Mouse (Mus musculus) myocyte (in vitro differentiated cells): ENCODE data around the gene Adat3. TPM values are rescaled to one million over a fixed set of nuclear protein-coding genes. Genes with fewer than 3 reads are reported as not detected.

Experiments
- H3K27me3 ChIP-seq: one replicate; pipeline ENCODE4 v1.6.1; 2011; ENCODE audit not compliant: control insufficient read depth, insufficient read depth, insufficient read length
- H3K36me3 ChIP-seq: one replicate; pipeline ENCODE4 v1.6.1; 2011; ENCODE audit not compliant: control insufficient read depth, insufficient read depth
- H3K4me2 ChIP-seq: one replicate; pipeline ENCODE4 v1.6.1; 2011; ENCODE audit warnings: low read depth, control low read depth
- H3K4me3 ChIP-seq: one replicate; pipeline ENCODE4 v1.5.1; 2011; ENCODE audit warnings: mild to moderate bottlenecking, control low read depth, moderate library complexity
- H3K79me2 ChIP-seq: one replicate; pipeline ENCODE4 v1.6.1; 2011; ENCODE audit not compliant: control insufficient read depth, insufficient read depth
- H3ac ChIP-seq: one replicate; pipeline ENCODE4 v1.6.1; 2011; ENCODE audit not compliant: control insufficient read depth, insufficient read length
- CEBPB ChIP-seq: IDR thresholded peaks from 2 replicates; pipeline ENCODE4 v1.6.1; 2011; ENCODE audit warnings: mild to moderate bottlenecking, moderate library complexity; ENCODE audit not compliant: poor library complexity, insufficient read depth, severe bottlenecking
- E2F4 ChIP-seq: IDR thresholded peaks from one replicate; pipeline ENCODE4 v1.6.1; 2011; ENCODE audit warnings: mild to moderate bottlenecking, control low read depth, moderate library complexity; ENCODE audit not compliant: insufficient read depth
- MAX ChIP-seq: IDR thresholded peaks from one replicate; pipeline ENCODE4 v1.6.1; 2011; ENCODE audit warnings: low read depth, mild to moderate bottlenecking, control low read depth
- MYOD1 ChIP-seq, 3 experiments: IDR thresholded peaks; one replicate each; pipeline ENCODE4 v1.6.1; 2011; ENCODE audit warnings: control low read depth in 2 of 3, low read depth in 2 of 3, mild to moderate bottlenecking in 2 of 3, moderate library complexity in 1 of 3; ENCODE audit not compliant: insufficient read length in 2 of 3, control insufficient read depth in 1 of 3
- MYOG ChIP-seq, 3 experiments: IDR thresholded peaks; one replicate each; pipeline ENCODE4 v1.6.1; 2011; ENCODE audit warnings: control low read depth in 2 of 3, low read depth in 2 of 3, mild to moderate bottlenecking in 2 of 3; ENCODE audit not compliant: insufficient read length in 2 of 3, control insufficient read depth in 1 of 3, insufficient read depth in 1 of 3
- POLR2A ChIP-seq: IDR thresholded peaks from one replicate; pipeline ENCODE4 v1.6.1; 2011; ENCODE audit warnings: low read depth, mild to moderate bottlenecking, control low read depth, moderate library complexity; ENCODE audit not compliant: insufficient read length
- POLR2AphosphoS2 ChIP-seq: IDR thresholded peaks from one replicate; pipeline ENCODE4 v1.6.1; 2011; ENCODE audit warnings: low read depth, control low read depth; ENCODE audit not compliant: insufficient read length
- REST ChIP-seq: IDR thresholded peaks from one replicate; pipeline ENCODE4 v1.6.1; 2011; ENCODE audit warnings: mild to moderate bottlenecking, control low read depth, moderate library complexity; ENCODE audit not compliant: insufficient read depth, insufficient read length
- SRF ChIP-seq: IDR thresholded peaks from one replicate; pipeline ENCODE4 v1.6.1; 2011; ENCODE audit warnings: low read depth; ENCODE audit not compliant: control insufficient read depth, insufficient read length
- TCF12 ChIP-seq: IDR thresholded peaks from one replicate; pipeline ENCODE4 v1.6.1; 2011; ENCODE audit warnings: mild to moderate bottlenecking, control low read depth; ENCODE audit not compliant: poor library complexity, insufficient read depth, severe bottlenecking
- TCF3 ChIP-seq: IDR thresholded peaks from one replicate; pipeline ENCODE4 v1.6.1; 2011; ENCODE audit warnings: low read depth, control low read depth; ENCODE audit not compliant: insufficient read length
- USF1 ChIP-seq: IDR thresholded peaks from one replicate; pipeline ENCODE4 v1.6.1; 2011; ENCODE audit warnings: low read depth, mild to moderate bottlenecking, control low read depth, moderate library complexity
- polyA plus RNA-seq: library from polyadenylated mRNA; unstranded; fragments of >200 nt; fragmentation: generic; extraction: Trizol; gene quantifications from one replicate; pipeline ENCODE4 v1.2.1, GENCODE M21; 2012; ENCODE audit warnings: missing spikeins

Gene Adat3
- polyA plus RNA-seq, 1 experiment = 5.7 TPM

DNA sequence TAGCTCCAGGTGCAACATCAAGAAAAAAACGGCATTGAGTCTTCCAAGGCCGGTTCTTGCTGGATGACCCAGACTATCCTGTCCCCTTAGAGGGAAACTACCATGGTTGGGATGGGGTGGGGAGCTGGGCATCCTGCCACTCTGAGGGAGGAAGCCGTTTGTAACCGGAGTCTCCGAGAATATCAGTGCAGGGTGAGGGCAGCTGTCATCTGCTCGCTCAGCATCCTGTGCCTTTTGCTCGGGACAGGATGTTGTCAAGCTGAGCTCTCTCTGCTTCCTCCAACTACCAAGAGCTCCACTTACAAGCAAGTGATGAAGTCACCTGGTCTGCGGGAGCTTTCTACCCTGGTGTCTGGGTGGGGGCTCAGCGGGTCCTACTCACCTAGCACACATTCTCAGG, 15.5 kb downstream of the Adat3 start:
- no peak overlapping the region for H3K4me3 ChIP-seq
- TF ChIP-seq TCF12 (peak; percentile 9), TCF3 (no peak), MAX (no peak), MYOG (IDR thresholded peaks at IDR 0.05; ENCODE audit: control insufficient read depth in 1 of 3, insufficient read depth in 1 of 3, insufficient read length in 2 of 3, low read depth in 2 of 3) (peak in 2 of 3 experiments; percentile 22 to 83), MYOD1 (IDR thresholded peaks at IDR 0.05; ENCODE audit: control insufficient read depth in 1 of 3, insufficient read length in 2 of 3, low read depth in 2 of 3) (peak in 2 of 3 experiments; percentile 54 to 87)
- H3K27me3 ChIP-seq = no peaks in the 10 kb centered on the region

DNA sequence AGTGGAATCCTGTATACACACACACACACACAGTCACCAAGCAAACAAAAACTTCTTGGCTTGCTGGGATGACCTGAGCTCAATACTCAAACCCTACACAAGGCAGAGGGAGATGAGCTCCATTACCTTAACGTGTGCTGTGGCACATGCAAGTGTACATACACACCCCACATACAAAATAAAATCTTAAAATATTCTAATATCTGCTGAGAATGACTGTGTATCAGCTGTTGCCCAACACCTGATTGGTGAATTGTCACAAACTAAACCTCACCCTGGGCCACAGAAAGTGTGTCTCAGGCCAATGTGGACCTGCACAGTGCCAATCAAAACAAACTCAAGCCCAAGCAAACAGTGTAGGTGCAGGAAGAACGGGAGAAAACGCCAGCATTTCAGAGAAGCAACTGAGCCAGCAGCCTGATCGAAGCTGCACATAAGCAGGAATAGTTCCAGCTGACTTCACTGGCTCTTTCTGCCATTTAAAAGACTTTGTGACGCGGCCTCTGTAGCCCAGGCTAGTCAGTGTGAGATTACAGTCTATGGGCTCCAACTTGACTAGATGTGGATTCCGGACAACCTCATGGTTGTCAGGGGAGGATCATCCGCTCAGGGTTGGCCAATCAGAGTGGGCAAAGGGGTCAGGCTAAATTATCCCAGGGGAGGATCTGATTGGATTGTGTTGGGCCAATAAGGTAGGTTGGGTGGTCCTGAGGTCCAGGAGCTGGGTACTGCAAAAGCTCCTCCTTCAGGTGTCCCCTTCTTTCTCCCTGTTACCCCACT, 17.0 kb downstream of the Adat3 start:
- no peak overlapping the region for H3K4me2 ChIP-seq
- H3K79me2 ChIP-seq = peaks cover 19% of the 10 kb centered on the region
- no peak overlapping the region for H3K4me3 ChIP-seq
- H3ac ChIP-seq = no peak overlapping the region
- no peak for TF ChIP-seq POLR2AphosphoS2
- no peaks in the 10 kb centered on the region for H3K36me3 ChIP-seq
- no peaks in the 10 kb centered on the region for H3K27me3 ChIP-seq

More for the DNA sequence above, 15.5 kb downstream of the Adat3 start:
- Histone ChIP-seq H3K79me2 (peaks cover 5% of the 10 kb centered on the region), H3K36me3 (peaks cover 2% of the 10 kb centered on the region), H3ac (no peak overlapping the region), H3K4me2 (peak overlapping the region; percentile 30)

DNA sequence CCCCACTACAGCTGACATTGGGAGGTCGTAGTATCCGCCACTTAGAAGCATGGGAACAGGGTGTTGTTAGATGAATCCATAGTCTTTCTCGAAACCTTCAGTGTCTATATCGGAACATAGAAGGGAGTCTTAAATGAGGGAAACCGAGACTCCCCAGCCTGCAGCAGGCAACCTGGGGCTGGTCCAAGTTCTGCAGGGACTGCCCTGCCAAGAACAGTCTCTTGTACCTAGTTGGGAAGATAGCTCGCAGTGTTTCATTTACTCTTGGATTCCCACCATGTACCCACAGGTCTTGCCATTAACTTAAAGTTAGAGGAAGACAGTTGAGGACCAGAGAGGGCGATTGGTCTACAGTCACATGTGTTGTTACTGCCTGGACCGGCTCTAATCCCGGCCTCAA, 17.7 kb downstream of the Adat3 start:
- H3K27me3 ChIP-seq = no peaks in the 10 kb centered on the region
- no peak for TF ChIP-seq CEBPB
- TF ChIP-seq USF1 = no peak
- no peak for TF ChIP-seq TCF3
- no peak for TF ChIP-seq SRF
- no peak for TF ChIP-seq POLR2AphosphoS2
- no peak for TF ChIP-seq E2F4
- TF ChIP-seq MYOG (IDR thresholded peaks at IDR 0.05; ENCODE audit: control insufficient read depth in 1 of 3, insufficient read depth in 1 of 3, insufficient read length in 2 of 3, low read depth in 2 of 3) = no peak
- no peak overlapping the region for H3ac ChIP-seq
- H3K36me3 ChIP-seq = no peaks in the 10 kb centered on the region
- peaks cover 26% of the 10 kb centered on the region for H3K79me2 ChIP-seq
- no peak overlapping the region for H3K4me3 ChIP-seq
- H3K4me2 ChIP-seq = no peak overlapping the region

DNA sequence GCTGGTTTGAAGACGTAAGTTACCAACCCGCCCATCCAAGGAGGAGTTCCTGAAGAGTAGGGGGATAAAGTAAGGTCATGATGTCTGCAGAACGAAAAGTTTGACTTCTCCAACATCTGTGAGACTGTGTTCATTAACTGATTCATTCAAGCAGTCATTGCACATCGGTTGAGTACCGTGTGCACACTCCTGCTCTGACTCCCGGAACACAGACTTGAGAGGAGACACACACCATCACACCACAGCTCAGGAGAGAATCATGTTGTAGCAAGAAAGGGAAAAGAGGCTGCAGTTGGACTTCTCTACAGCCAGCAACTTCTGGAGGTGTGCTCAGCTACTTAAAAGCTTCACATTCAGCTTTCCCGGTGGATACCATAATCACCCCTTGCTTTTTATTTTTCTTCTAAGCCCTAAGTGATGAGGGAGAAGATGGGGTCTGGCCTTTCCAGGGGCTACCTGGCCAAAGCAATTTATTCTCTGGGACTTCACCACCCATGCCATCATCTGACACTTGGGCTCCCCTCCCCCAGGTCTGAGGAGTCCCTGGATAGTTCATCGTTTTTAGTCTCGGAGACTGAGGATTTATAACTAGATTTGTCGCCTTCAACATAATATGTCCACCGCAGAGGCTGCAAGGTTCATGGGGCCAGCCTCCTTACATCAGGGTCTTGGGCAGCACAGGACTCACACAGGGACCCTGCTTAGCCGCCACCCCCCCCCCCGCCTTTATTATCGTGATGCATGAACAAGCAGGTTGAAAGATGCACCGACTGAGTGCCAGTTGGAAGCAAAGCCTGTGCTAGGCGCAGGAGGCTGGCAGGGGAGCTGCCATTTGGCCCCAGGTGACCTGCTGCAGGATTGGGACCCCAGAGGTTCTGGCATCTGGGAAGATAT, 18.4 kb downstream of the Adat3 start:
- Histone ChIP-seq H3K36me3 (no peaks in the 10 kb centered on the region), H3K79me2 (peaks cover 33% of the 10 kb centered on the region), H3K4me3 (peak overlapping the region; percentile 80), H3K27me3 (no peaks in the 10 kb centered on the region), H3K4me2 (peak overlapping the region; percentile 99), H3ac (no peak overlapping the region)
- no peak for TF ChIP-seq TCF12
- no peak for TF ChIP-seq USF1
- TF ChIP-seq MYOD1 (IDR thresholded peaks at IDR 0.05; ENCODE audit: control insufficient read depth in 1 of 3, insufficient read length in 2 of 3, low read depth in 2 of 3) = no peak
- TF ChIP-seq TCF3 = no peak
- no peak for TF ChIP-seq MYOG (IDR thresholded peaks at IDR 0.05; ENCODE audit: control insufficient read depth in 1 of 3, insufficient read depth in 1 of 3, insufficient read length in 2 of 3, low read depth in 2 of 3)
- no peak for TF ChIP-seq CEBPB
- TF ChIP-seq SRF = no peak
- no peak for TF ChIP-seq POLR2AphosphoS2
- no peak for TF ChIP-seq E2F4
- no peak for TF ChIP-seq POLR2A
- TF ChIP-seq MAX = no peak
- TF ChIP-seq REST = no peak

DNA sequence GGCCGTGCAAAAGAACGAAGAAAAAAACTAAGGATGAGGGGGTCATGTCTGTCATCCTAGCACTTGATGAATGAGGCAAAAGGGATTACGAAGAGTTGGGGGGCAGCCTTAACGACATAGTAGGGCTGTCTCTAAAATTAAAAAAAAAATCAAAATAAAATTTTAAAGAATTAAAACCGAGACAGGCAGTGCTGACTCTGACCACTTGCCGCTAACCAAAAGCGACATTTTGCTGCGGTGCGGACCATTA, 18.9 kb downstream of the Adat3 start:
- H3K36me3 ChIP-seq = no peaks in the 10 kb centered on the region
- H3K27me3 ChIP-seq = no peaks in the 10 kb centered on the region
- H3ac ChIP-seq = no peak overlapping the region
- peak overlapping the region; percentile 80 for H3K4me3 ChIP-seq
- peak overlapping the region; percentile 99 for H3K4me2 ChIP-seq
- H3K79me2 ChIP-seq = peaks cover 39% of the 10 kb centered on the region
- TF ChIP-seq MYOG (IDR thresholded peaks at IDR 0.05; ENCODE audit: control insufficient read depth in 1 of 3, insufficient read depth in 1 of 3, insufficient read length in 2 of 3, low read depth in 2 of 3) = no peak
- TF ChIP-seq SRF = no peak
- no peak for TF ChIP-seq TCF12
